Mouse (Mus musculus) embryonic fibroblast, embryonic 13.5 days (primary cell): Measurements from ENCODE around the gene Glud1.

Experiments
- CTCF ChIP-seq: IDR thresholded peaks from 2 replicates; pipeline ENCODE4 v1.5.1; 2011; ENCODE audit warnings: mild to moderate bottlenecking, control low read depth, low read length, moderate library complexity, borderline replicate concordance; ENCODE audit not compliant: insufficient read depth
- POLR2A ChIP-seq: IDR thresholded peaks from 2 replicates; pipeline ENCODE4 v1.6.1; 2011; ENCODE audit warnings: low read depth, mild to moderate bottlenecking, control low read depth, low read length, moderate library complexity

- TF ChIP-seq POLR2A (no peak), CTCF (no peak)
Measured at GRCm38 (mm10) chr14:34365147-34365507, 54.6 kb downstream of the Glud1 start.
